In genomic region chr3:65482698-65483407, GRCm38 (mm10) we compare ENCODE assay signal across 11 mouse cellular contexts. TPM values are rescaled to one million over a fixed set of nuclear protein-coding genes. Genes with fewer than 3 reads are reported as not detected.
DNase-seq lines count a peak whose midpoint lies in the region; ATAC-seq and TF ChIP-seq lines count a peak whose summit lies in the region.
"Had no signal": no experiment of that assay in that cellular context is flagged by ENCODE, and none has a peak within 500 bp of the region (broad histone marks: within the 10 kb centered on the region; RNA-seq: fewer than 3 reads in every experiment).

No protein-coding gene starts in this region.

- no peak overlapping the region for H3K4me3 ChIP-seq in forebrain, embryonic 15.5 days
- no peak overlapping the region for H3K4me3 ChIP-seq in forebrain, embryonic 10.5 days
- no peak overlapping the region for H3K4me3 ChIP-seq in kidney, postnatal 0 days (replicated peaks; ENCODE audit: low read depth, low read length)
- peak overlapping the region in 1 of 2 experiments; percentile 24; a peak in 2 of 4 replicates for H3K4me3 ChIP-seq in ES-E14 (ENCODE audit: insufficient read depth in 1 of 2, low read depth in 1 of 2, low read length in 2 of 2, poor library complexity in 1 of 2, severe bottlenecking in 1 of 2)
- H3K4me3 ChIP-seq in intestine, embryonic 16.5 days (ENCODE audit: low read length): no peak overlapping the region
- H3K4me3 ChIP-seq in hindbrain, embryonic 14.5 days (replicated peaks; ENCODE audit: low read length): no peak overlapping the region

- no peaks in the 10 kb centered on the region for H3K36me3 ChIP-seq in forebrain, embryonic 15.5 days
- H3K36me3 ChIP-seq in forebrain, embryonic 10.5 days (replicated peaks): no peaks in the 10 kb centered on the region
- H3K36me3 ChIP-seq in kidney, postnatal 0 days (ENCODE audit: insufficient read depth, low read length): no peaks in the 10 kb centered on the region
- H3K36me3 ChIP-seq in ES-E14 (ENCODE audit: control insufficient read depth, insufficient read depth, low read length, poor library complexity, severe bottlenecking): no peaks in the 10 kb centered on the region
- H3K36me3 ChIP-seq in intestine, embryonic 16.5 days (ENCODE audit: control insufficient read depth, insufficient read depth, low read length): no peaks in the 10 kb centered on the region
- H3K36me3 ChIP-seq in hindbrain, embryonic 14.5 days (replicated peaks; ENCODE audit: control insufficient read depth, insufficient read depth): no peaks in the 10 kb centered on the region

- in situ Hi-C loops in ES-E14 (cut with MboI; ENCODE audit: low sequenced_read_pairs in 2 of 2, unreplicated experiment in 2 of 2): no loop called here

- DNase-seq in forebrain, embryonic 10.5 days (ENCODE audit: extremely low spot score, low spot score): no peak
- peak; percentile 54 for DNase-seq in kidney, postnatal 0 days (ENCODE audit: low spot score)
- no peak for DNase-seq in kidney, adult 18-20 months
- peak; percentile 49 for DNase-seq in ES-E14 (ENCODE audit: low read depth, low spot score)
- no peak for DNase-seq in B cell, adult 2 months
- DNase-seq in hindbrain, embryonic 14.5 days (ENCODE audit: low spot score): no peak
- DNase-seq: cerebellum, adult 2 months; right cerebral cortex, postnatal 4 days had no signal

- H3K4me2 ChIP-seq in forebrain, embryonic 15.5 days (replicated peaks): no peak overlapping the region
- no peak overlapping the region for H3K4me2 ChIP-seq in kidney, postnatal 0 days (ENCODE audit: low read length)
- no peak overlapping the region for H3K4me2 ChIP-seq in intestine, embryonic 16.5 days (ENCODE audit: low read depth, low read length)
- H3K4me2 ChIP-seq in hindbrain, embryonic 14.5 days (replicated peaks): no peak overlapping the region

- no peak overlapping the region for H3K27ac ChIP-seq in forebrain, embryonic 15.5 days (replicated peaks)
- no peak overlapping the region for H3K27ac ChIP-seq in forebrain, embryonic 10.5 days
- H3K27ac ChIP-seq in kidney, postnatal 0 days: peak overlapping the region; percentile 36; the same call in 1 of the 2 replicates
- peak overlapping the region; percentile 83; the same call in 1 of the 2 replicates for H3K27ac ChIP-seq in ES-E14 (ENCODE audit: insufficient read depth, low read depth, low read length, poor library complexity, severe bottlenecking)
- H3K27ac ChIP-seq in intestine, embryonic 16.5 days (ENCODE audit: low read length): no peak overlapping the region
- no peak overlapping the region for H3K27ac ChIP-seq in hindbrain, embryonic 14.5 days

- no peak for TF ChIP-seq CTCF in kidney, postnatal 0 days (IDR thresholded peaks at IDR 0.05; ENCODE audit: low read depth)

- WGBS in forebrain, embryonic 15.5 days: 77% methylated on average over 6 of the region's 6 CpGs
- WGBS in forebrain, embryonic 10.5 days: 76% methylated on average over 6 of the region's 6 CpGs
- 49% methylated on average over 6 of the region's 6 CpGs for WGBS in kidney, postnatal 0 days
- 40% methylated on average over 6 of the region's 6 CpGs for WGBS in intestine, embryonic 16.5 days
- WGBS in hindbrain, embryonic 14.5 days: 71% methylated on average over 6 of the region's 6 CpGs

- no peak overlapping the region for H3K9ac ChIP-seq in forebrain, embryonic 15.5 days (replicated peaks)
- no peak overlapping the region for H3K9ac ChIP-seq in kidney, postnatal 0 days (ENCODE audit: low read depth, low read length)
- H3K9ac ChIP-seq in ES-E14 (ENCODE audit: insufficient read depth, low read depth, low read length, poor library complexity, severe bottlenecking): no peak overlapping the region; the same call in 1 of the 2 replicates
- H3K9ac ChIP-seq in intestine, embryonic 16.5 days (ENCODE audit: low read depth, low read length): no peak overlapping the region
- no peak overlapping the region for H3K9ac ChIP-seq in hindbrain, embryonic 14.5 days

- H3K27me3 ChIP-seq in forebrain, embryonic 15.5 days: no peaks in the 10 kb centered on the region
- H3K27me3 ChIP-seq in forebrain, embryonic 10.5 days (ENCODE audit: poor library complexity, severe bottlenecking): no peaks in the 10 kb centered on the region
- H3K27me3 ChIP-seq in kidney, postnatal 0 days (ENCODE audit: insufficient read depth, low read length): no peaks in the 10 kb centered on the region
- no peaks in the 10 kb centered on the region for H3K27me3 ChIP-seq in intestine, embryonic 16.5 days (replicated peaks; ENCODE audit: control insufficient read depth, insufficient read depth, low read length)
- no peaks in the 10 kb centered on the region for H3K27me3 ChIP-seq in hindbrain, embryonic 14.5 days (ENCODE audit: control insufficient read depth, insufficient read depth, low read length)

- ATAC-seq in forebrain, embryonic 15.5 days (replicated peaks): 0 out of 2 replicates have a peak, but pooled peaks have one; percentile 32
- ATAC-seq in kidney, postnatal 0 days (replicated peaks; ENCODE audit: low FRiP score, low read depth): peak; percentile 66; the same call in 1 of the 2 replicates
- peak; percentile 71 for ATAC-seq in intestine, embryonic 16.5 days
- ATAC-seq in hindbrain, embryonic 14.5 days (ENCODE audit: low FRiP score): no peak
- ATAC-seq: forebrain, embryonic 16.5 days had no signal

- peaks cover 4% of the 10 kb centered on the region; the same call in 1 of the 2 replicates for H3K4me1 ChIP-seq in forebrain, embryonic 15.5 days
- H3K4me1 ChIP-seq in forebrain, embryonic 10.5 days: no peaks in the 10 kb centered on the region
- no peaks in the 10 kb centered on the region for H3K4me1 ChIP-seq in kidney, postnatal 0 days (replicated peaks; ENCODE audit: insufficient read depth, low read length)
- peaks cover 5 to 11% of the 10 kb centered on the region in 2 experiments; a peak in 3 of 4 replicates for H3K4me1 ChIP-seq in ES-E14 (ENCODE audit: control insufficient read depth in 2 of 2, insufficient read depth in 2 of 2, low read length in 2 of 2, poor library complexity in 1 of 2)
- 0 out of 2 replicates have a peak, but pooled peaks cover 3% of the 10 kb centered on the region for H3K4me1 ChIP-seq in intestine, embryonic 16.5 days (ENCODE audit: control insufficient read depth, insufficient read depth, low read length)
- H3K4me1 ChIP-seq in hindbrain, embryonic 14.5 days (replicated peaks; ENCODE audit: control insufficient read depth, insufficient read depth, low read length): no peaks in the 10 kb centered on the region

- H3K9me3 ChIP-seq in forebrain, embryonic 15.5 days: no peaks in the 10 kb centered on the region
- H3K9me3 ChIP-seq in forebrain, embryonic 10.5 days: no peaks in the 10 kb centered on the region
- H3K9me3 ChIP-seq in kidney, postnatal 0 days (replicated peaks; ENCODE audit: low read length): no peaks in the 10 kb centered on the region
- no peaks in the 10 kb centered on the region for H3K9me3 ChIP-seq in ES-E14 (ENCODE audit: control insufficient read depth, insufficient read depth, low read depth, low read length)
- H3K9me3 ChIP-seq in intestine, embryonic 16.5 days (ENCODE audit: control insufficient read depth, low read length): no peaks in the 10 kb centered on the region
- no peaks in the 10 kb centered on the region for H3K9me3 ChIP-seq in hindbrain, embryonic 14.5 days (ENCODE audit: control insufficient read depth, low read length)

TF ChIP-seq in ES-E14, 5 proteins besides CTCF, POLR2A, EP300 and RAD21:
- TF ChIP-seq ZNF384 (IDR thresholded peaks at IDR 0.05; ENCODE audit: low read depth, low read length) (peak; percentile 73; the same call in 1 of the 2 replicates), MAFK (IDR thresholded peaks at IDR 0.05; ENCODE audit: insufficient read depth, low read depth, low read length) (no peak)

RNA-seq across cellular contexts. Expression of gene Tiparp, which starts 45.4 kb away (rescaled TPM):
- 33.9 and 34.7 TPM in 2 replicates for polyA plus RNA-seq in forebrain, embryonic 15.5 days (2015; fragmentation: Nextera tagmentation; extraction: Ambion mirVana)
- 30.3 and 35.9 TPM in 2 replicates for polyA plus RNA-seq in forebrain, embryonic 10.5 days (2016; fragmentation: Nextera tagmentation; extraction: Ambion mirVana)
- 17.5 and 21.3 TPM in 2 replicates for polyA plus RNA-seq in kidney, postnatal 0 days (2015; fragmentation: Nextera tagmentation; extraction: Ambion mirVana)
- total RNA-seq in ES-E14 (2012; rRNA removed): 22.8 and 24.6 TPM in 2 replicates
- polyA plus RNA-seq in intestine, embryonic 16.5 days (2015; fragmentation: Nextera tagmentation; extraction: Ambion mirVana): 39.5 and 41.9 TPM in 2 replicates
- polyA plus RNA-seq in hindbrain, embryonic 14.5 days (2014; fragmentation: Nextera tagmentation; extraction: Ambion mirVana): 30.8 and 32.2 TPM in 2 replicates

Comparison
In these comparisons a context has a peak if more than half of its experiments do, and no peak if none do; other contexts are left out.
1. DNase-seq: peak in kidney, postnatal 0 days (single experiment) and ES-E14 (single experiment); none in forebrain, embryonic 10.5 days (single experiment), kidney, adult 18-20 months (single experiment), B cell, adult 2 months (0 of 2) and hindbrain, embryonic 14.5 days (single experiment).
2. H3K27ac ChIP-seq: peak in kidney, postnatal 0 days (single experiment) and ES-E14 (single experiment); none in forebrain, embryonic 15.5 days (single experiment), forebrain, embryonic 10.5 days (single experiment), intestine, embryonic 16.5 days (single experiment) and hindbrain, embryonic 14.5 days (single experiment).